Mouse (Mus musculus): ENCODE measurements around the gene Carhsp1. TPM values are rescaled to one million over a fixed set of nuclear protein-coding genes. Genes with fewer than 3 reads are reported as not detected.

The Carhsp1 gene
- polyA plus RNA-seq, 1 experiment from 2014 or later = 89.4 TPM

DNA sequence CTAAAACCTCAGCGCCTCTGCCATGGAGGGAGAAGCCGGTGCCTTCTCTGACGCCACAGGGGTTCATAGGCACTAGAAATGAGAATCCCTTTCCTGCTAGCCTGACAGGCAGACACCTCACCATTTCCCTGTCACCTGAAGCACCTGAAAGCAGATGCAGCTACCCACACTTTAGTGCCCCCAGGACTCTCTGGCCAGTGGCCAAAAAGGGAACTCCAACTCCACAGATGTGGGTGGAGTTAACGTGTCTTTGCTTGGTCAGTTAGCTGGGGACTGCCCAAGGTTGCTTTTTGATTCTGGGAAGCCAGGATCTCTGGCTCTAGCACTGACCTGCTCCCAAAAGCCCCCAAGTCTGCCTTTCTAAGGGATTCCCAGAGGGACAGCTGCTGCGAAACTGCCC, 2.5 kb downstream of the Carhsp1 start:
- peak overlapping the region; percentile 75 for H3K9ac ChIP-seq (ENCODE audit: low read depth, low read length)
- H3K4me3 ChIP-seq (ENCODE audit: low read length) = 0 out of 2 replicates have a peak overlapping the region, but pooled peaks have one; percentile 7
- no peaks in the 10 kb centered on the region for H3K27me3 ChIP-seq (replicated peaks; ENCODE audit: control insufficient read depth, insufficient read depth, low read length)
- no peaks in the 10 kb centered on the region for H3K36me3 ChIP-seq (ENCODE audit: control insufficient read depth, insufficient read depth, low read length)
- peak overlapping the region; percentile 64 for H3K4me2 ChIP-seq (ENCODE audit: low read depth, low read length)
- H3K4me1 ChIP-seq (ENCODE audit: control insufficient read depth, insufficient read depth, low read length) = peaks cover 53% of the 10 kb centered on the region
- no peak for ATAC-seq
- 64% methylated on average over 5 of the region's 5 CpGs for WGBS
- no peak overlapping the region for H3K27ac ChIP-seq (ENCODE audit: low read length)
- no peaks in the 10 kb centered on the region for H3K9me3 ChIP-seq (ENCODE audit: control insufficient read depth, low read length)

DNA sequence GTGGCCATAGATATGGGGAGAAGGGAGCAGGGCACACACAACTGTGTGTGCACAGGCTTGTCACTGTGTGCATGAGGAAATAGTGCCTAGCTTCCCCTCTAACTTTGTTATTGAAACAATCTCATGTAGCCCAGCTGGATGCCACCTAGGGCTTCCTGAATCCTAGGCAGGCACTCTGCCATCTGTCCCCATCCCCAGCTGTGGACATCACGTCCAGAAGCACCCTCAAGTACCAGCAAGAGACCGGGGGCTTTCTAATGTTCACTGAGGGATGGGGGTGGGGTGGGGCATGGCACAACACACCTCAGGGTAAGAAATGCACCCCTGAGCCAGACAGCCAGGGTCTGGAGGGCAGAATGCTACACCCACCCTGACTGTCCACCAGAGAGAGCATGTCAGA, 3.6 kb downstream of the Carhsp1 start:
- peaks cover 53% of the 10 kb centered on the region for H3K4me1 ChIP-seq (ENCODE audit: control insufficient read depth, insufficient read depth, low read length)
- H3K9me3 ChIP-seq (ENCODE audit: control insufficient read depth, low read length) = no peaks in the 10 kb centered on the region
- no peak overlapping the region for H3K4me3 ChIP-seq (ENCODE audit: low read length)
- no peak overlapping the region for H3K27ac ChIP-seq (ENCODE audit: low read length)
- no peak overlapping the region for H3K4me2 ChIP-seq (ENCODE audit: low read depth, low read length)
- no peak for ATAC-seq
- no peaks in the 10 kb centered on the region for H3K36me3 ChIP-seq (ENCODE audit: control insufficient read depth, insufficient read depth, low read length)
- H3K9ac ChIP-seq (ENCODE audit: low read depth, low read length) = no peak overlapping the region
- 87% methylated on average over 2 of the region's 2 CpGs for WGBS
- no peaks in the 10 kb centered on the region for H3K27me3 ChIP-seq (replicated peaks; ENCODE audit: control insufficient read depth, insufficient read depth, low read length)

DNA sequence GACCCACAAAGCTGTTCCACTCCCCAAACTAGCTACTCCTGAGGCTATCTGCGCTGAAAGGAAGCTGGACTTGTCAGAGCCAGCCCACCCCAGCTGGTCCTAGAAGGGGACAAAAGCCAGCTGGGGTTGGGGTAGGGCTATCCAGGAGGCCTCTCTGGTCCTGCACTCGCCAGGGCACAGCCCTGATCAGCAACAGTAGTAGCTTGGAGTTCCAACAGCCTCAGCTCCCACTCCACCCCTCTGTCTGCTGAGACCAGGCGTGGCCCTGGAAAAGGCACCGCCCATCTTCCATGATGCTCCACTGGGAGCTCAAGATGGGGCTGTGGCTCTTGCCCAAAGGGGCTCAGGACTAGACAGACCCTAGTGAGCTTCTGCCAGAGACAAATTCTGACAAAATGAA, 4.1 kb downstream of the Carhsp1 start:
- Histone ChIP-seq H3K36me3 (ENCODE audit: control insufficient read depth, insufficient read depth, low read length) (no peaks in the 10 kb centered on the region), H3K27ac (ENCODE audit: low read length) (peak overlapping the region; percentile 28), H3K4me1 (ENCODE audit: control insufficient read depth, insufficient read depth, low read length) (peaks cover 49% of the 10 kb centered on the region), H3K4me3 (ENCODE audit: low read length) (no peak overlapping the region), H3K9ac (ENCODE audit: low read depth, low read length) (0 out of 2 replicates have a peak overlapping the region, but pooled peaks have one; percentile 19), H3K27me3 (replicated peaks; ENCODE audit: control insufficient read depth, insufficient read depth, low read length) (no peaks in the 10 kb centered on the region), H3K4me2 (ENCODE audit: low read depth, low read length) (no peak overlapping the region), H3K9me3 (ENCODE audit: control insufficient read depth, low read length) (no peaks in the 10 kb centered on the region)
- ATAC-seq = no peak
- 62% methylated on average over 4 of the region's 4 CpGs for WGBS

DNA sequence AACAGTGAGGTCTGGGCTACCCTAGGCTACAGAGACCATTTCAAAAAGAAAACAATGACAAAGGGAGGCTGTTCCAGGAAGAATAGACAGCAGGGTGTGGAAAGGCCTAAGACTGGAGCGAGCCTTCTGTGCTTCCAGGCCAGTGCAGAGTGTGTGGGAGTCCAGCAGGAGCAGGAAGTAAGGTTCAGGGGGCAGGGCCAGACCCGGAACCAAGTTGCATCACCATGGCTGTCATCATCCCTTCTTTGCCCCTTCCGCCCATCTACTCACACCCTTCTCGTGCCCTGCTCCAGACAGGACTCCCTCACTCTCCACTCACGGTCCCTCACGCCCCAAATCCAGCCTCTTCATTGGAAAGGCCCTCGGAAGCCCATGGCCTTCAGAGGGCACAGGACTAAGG, 4.7 kb downstream of the Carhsp1 start:
- no peak overlapping the region for H3K4me2 ChIP-seq (ENCODE audit: low read depth, low read length)
- ATAC-seq = no peak

DNA sequence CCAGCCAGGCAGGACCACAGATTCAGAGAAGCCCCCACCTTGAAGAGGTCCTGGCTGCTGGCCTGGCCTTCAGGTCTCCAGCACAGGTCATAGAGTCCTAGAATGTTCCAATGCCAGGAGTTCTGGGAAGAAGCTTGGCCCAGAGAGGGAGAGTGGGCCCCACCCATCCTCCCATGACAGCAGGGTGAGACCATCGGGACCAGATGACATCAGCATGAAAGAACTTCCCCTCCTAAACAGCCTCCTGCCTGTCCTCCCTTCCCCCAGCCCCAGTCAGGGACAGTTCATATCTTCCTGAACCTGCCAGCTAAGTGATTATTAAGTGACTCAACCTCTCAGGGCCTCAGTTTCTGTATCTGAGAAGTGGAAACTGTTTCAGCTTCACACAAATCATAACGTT, 5.5 kb downstream of the Carhsp1 start:
- 34% methylated on average over 2 of the region's 2 CpGs for WGBS
- Histone ChIP-seq H3K9ac (ENCODE audit: low read depth, low read length) (peak overlapping the region; percentile 27; the same call in 1 of the 2 replicates), H3K9me3 (ENCODE audit: control insufficient read depth, low read length) (no peaks in the 10 kb centered on the region), H3K27me3 (replicated peaks; ENCODE audit: control insufficient read depth, insufficient read depth, low read length) (no peaks in the 10 kb centered on the region), H3K27ac (ENCODE audit: low read length) (no peak overlapping the region), H3K4me3 (ENCODE audit: low read length) (no peak overlapping the region), H3K4me2 (ENCODE audit: low read depth, low read length) (no peak overlapping the region), H3K36me3 (ENCODE audit: control insufficient read depth, insufficient read depth, low read length) (peaks cover 3% of the 10 kb centered on the region), H3K4me1 (ENCODE audit: control insufficient read depth, insufficient read depth, low read length) (peaks cover 49% of the 10 kb centered on the region)
- no peak for ATAC-seq

More for the DNA sequence above, 4.7 kb downstream of the Carhsp1 start:
- Histone ChIP-seq H3K36me3 (ENCODE audit: control insufficient read depth, insufficient read depth, low read length) (no peaks in the 10 kb centered on the region), H3K9me3 (ENCODE audit: control insufficient read depth, low read length) (no peaks in the 10 kb centered on the region), H3K4me3 (ENCODE audit: low read length) (no peak overlapping the region), H3K4me1 (ENCODE audit: control insufficient read depth, insufficient read depth, low read length) (peaks cover 49% of the 10 kb centered on the region), H3K9ac (ENCODE audit: low read depth, low read length) (0 out of 2 replicates have a peak overlapping the region, but pooled peaks have one; percentile 19), H3K27ac (ENCODE audit: low read length) (peak overlapping the region; percentile 28; the same call in 1 of the 2 replicates), H3K27me3 (replicated peaks; ENCODE audit: control insufficient read depth, insufficient read depth, low read length) (no peaks in the 10 kb centered on the region)
- 78% methylated on average over 7 of the region's 7 CpGs for WGBS

DNA sequence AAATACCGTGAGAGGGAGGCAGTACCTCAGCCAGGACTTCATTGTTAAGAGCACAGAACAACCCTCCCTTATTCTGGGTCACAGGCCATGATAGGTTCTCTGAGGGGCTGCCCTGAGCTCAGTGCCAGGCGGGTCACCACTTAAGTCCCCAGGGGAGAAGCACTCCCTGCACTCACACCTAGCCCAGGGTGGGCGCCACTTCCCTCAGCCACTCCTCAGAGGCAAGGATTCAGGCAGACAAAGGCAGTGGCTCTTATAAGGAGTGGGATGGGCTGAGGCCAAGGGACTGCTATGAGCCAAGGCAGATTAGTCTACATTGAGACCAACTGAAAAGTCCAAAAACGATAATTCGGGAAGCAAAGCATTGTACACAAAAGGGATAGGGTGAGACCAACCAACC, 6.6 kb downstream of the Carhsp1 start:
- Histone ChIP-seq H3K4me2 (ENCODE audit: low read depth, low read length) (no peak overlapping the region), H3K9me3 (ENCODE audit: control insufficient read depth, low read length) (no peaks in the 10 kb centered on the region), H3K27me3 (replicated peaks; ENCODE audit: control insufficient read depth, insufficient read depth, low read length) (no peaks in the 10 kb centered on the region), H3K4me3 (ENCODE audit: low read length) (no peak overlapping the region), H3K36me3 (ENCODE audit: control insufficient read depth, insufficient read depth, low read length) (peaks cover 3% of the 10 kb centered on the region), H3K27ac (ENCODE audit: low read length) (no peak overlapping the region), H3K9ac (ENCODE audit: low read depth, low read length) (no peak overlapping the region), H3K4me1 (ENCODE audit: control insufficient read depth, insufficient read depth, low read length) (peaks cover 44% of the 10 kb centered on the region)
- no peak for ATAC-seq
- WGBS = 82% methylated on average over 5 of the region's 5 CpGs

DNA sequence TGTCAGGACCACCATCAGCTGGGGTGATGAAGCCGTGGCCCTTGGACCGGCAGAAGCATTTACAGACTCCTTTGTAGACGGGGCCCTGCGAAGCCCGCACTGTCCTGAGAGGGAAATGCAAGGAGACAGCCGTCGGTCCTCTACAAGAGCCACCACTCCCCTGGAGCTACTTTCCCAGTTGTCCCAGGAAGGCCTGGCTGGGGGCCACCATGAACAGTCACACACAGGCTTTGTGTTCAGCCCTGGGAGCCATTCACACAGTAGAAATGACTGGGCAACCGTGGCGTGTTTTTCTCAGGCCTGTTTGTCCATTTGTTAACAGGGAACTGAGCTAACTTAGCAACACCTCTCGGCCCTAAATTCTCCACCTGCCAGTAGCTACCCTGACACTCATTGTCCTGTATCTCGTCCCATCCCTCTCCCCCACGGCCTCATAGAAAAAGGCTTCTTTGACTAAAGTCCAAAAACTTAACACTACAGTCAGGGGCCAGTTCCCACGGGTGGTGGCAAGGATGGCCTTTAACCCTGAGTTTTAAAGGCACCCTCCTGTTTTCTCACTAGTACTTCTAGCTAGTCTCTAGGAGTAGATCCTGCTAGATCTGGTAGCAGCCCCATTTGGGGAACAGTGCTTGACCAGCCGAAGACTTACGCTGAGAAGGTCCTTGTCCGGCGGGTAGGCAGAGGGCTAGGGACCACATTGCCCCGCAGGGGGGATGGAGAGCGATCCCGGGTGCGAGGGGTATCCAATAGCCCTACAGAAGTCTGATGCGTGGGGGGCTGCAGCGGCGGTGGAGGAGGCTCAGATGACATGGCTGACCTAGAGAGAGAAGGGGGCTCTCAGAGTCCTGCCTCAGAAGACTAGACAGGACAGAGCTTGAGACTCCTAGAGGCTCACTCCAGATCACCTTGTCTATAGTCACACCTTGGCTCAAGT, 8.1 kb downstream of the Carhsp1 start:
- Histone ChIP-seq H3K4me1 (ENCODE audit: control insufficient read depth, insufficient read depth, low read length) (peaks cover 30% of the 10 kb centered on the region), H3K4me3 (ENCODE audit: low read length) (no peak overlapping the region), H3K9me3 (ENCODE audit: control insufficient read depth, low read length) (no peaks in the 10 kb centered on the region), H3K36me3 (ENCODE audit: control insufficient read depth, insufficient read depth, low read length) (peaks cover 3% of the 10 kb centered on the region), H3K4me2 (ENCODE audit: low read depth, low read length) (no peak overlapping the region), H3K27ac (ENCODE audit: low read length) (no peak overlapping the region), H3K9ac (ENCODE audit: low read depth, low read length) (no peak overlapping the region), H3K27me3 (replicated peaks; ENCODE audit: control insufficient read depth, insufficient read depth, low read length) (no peaks in the 10 kb centered on the region)
- 82% methylated on average over 24 of the region's 24 CpGs for WGBS
- ATAC-seq = no peak

DNA sequence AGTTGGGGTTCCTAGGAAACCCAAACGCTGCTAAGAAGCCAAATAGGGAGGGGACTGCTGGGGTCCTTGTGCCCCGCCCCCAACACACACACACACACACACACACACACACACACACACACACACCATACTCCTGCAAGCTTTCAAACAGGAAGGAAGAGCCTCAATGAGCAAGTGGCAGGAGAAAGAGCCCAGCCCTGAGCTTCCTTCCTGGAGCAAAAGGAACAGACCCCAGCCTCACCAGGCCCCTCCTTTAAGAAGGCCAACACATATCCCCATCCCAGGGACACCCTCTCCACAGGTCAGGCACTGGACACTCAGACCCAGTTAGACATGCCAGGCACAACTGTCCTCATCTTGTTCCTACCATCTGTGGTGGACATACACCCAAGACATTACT, 8.9 kb downstream of the Carhsp1 start:
- ATAC-seq = no peak
- WGBS = 79% methylated on average over 2 of the region's 2 CpGs
- H3K9ac ChIP-seq (ENCODE audit: low read depth, low read length) = no peak overlapping the region

DNA sequence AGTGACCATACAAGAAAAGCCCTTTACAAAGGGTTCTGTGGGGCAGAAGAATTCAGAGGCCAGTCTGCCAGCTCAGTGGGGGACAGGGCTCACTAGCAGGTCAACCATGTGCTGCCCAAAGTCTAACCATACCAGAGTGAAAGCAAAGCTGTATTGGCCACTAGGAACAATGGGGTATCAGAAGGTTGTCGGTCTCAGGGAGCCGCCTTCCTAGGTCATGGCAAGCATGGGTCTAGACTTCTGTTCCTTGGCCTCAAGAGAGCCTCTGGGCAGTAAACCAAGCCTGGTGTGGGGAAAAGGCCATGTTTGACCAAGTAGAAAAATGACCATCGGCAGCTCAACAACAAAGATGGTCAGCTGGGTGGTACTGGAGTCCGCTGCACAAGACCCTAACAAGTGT, 13.2 kb downstream of the Carhsp1 start:
- peaks cover 6% of the 10 kb centered on the region for H3K36me3 ChIP-seq (ENCODE audit: control insufficient read depth, insufficient read depth, low read length)
- ATAC-seq = no peak
- no peaks in the 10 kb centered on the region for H3K9me3 ChIP-seq (ENCODE audit: control insufficient read depth, low read length)
- 0 out of 2 replicates have a peak, but pooled peaks cover 3% of the 10 kb centered on the region for H3K4me1 ChIP-seq (ENCODE audit: control insufficient read depth, insufficient read depth, low read length)
- no peak overlapping the region for H3K9ac ChIP-seq (ENCODE audit: low read depth, low read length)
- WGBS = 90% methylated on average over 4 of the region's 4 CpGs
- no peak overlapping the region for H3K27ac ChIP-seq (ENCODE audit: low read length)
- H3K4me3 ChIP-seq (ENCODE audit: low read length) = no peak overlapping the region
- H3K4me2 ChIP-seq (ENCODE audit: low read depth, low read length) = no peak overlapping the region
- no peaks in the 10 kb centered on the region for H3K27me3 ChIP-seq (replicated peaks; ENCODE audit: control insufficient read depth, insufficient read depth, low read length)

More for the DNA sequence above, 8.9 kb downstream of the Carhsp1 start:
- H3K27me3 ChIP-seq (replicated peaks; ENCODE audit: control insufficient read depth, insufficient read depth, low read length) = no peaks in the 10 kb centered on the region
- peaks cover 3% of the 10 kb centered on the region for H3K36me3 ChIP-seq (ENCODE audit: control insufficient read depth, insufficient read depth, low read length)
- peaks cover 23% of the 10 kb centered on the region for H3K4me1 ChIP-seq (ENCODE audit: control insufficient read depth, insufficient read depth, low read length)
- no peaks in the 10 kb centered on the region for H3K9me3 ChIP-seq (ENCODE audit: control insufficient read depth, low read length)
- H3K4me2 ChIP-seq (ENCODE audit: low read depth, low read length) = no peak overlapping the region
- H3K4me3 ChIP-seq (ENCODE audit: low read length) = no peak overlapping the region
- no peak overlapping the region for H3K27ac ChIP-seq (ENCODE audit: low read length)
